Mouse (Mus musculus) thymus, adult 2 months (tissue): Measurements from ENCODE around the gene Sema3b. TPM values are rescaled to one million over a fixed set of nuclear protein-coding genes. Genes with fewer than 3 reads are reported as not detected.

Experiments
- DNase-seq: peaks from one replicate; pipeline ENCODE4 v3.0.0; 2021
- H3K27ac ChIP-seq: fragments of 200-500 bp; 2 replicates; pipeline ENCODE4 v1.5.1; 2012; ENCODE audit warnings: low read length, control low read depth; ENCODE audit not compliant: control insufficient read depth, insufficient read depth
- H3K27me3 ChIP-seq: fragments of 200-500 bp; 2 replicates; pipeline ENCODE4 v1.6.1; 2012; ENCODE audit warnings: mild to moderate bottlenecking, low read length, moderate library complexity, mixed read lengths; ENCODE audit not compliant: control insufficient read depth, insufficient read depth
- H3K36me3 ChIP-seq: fragments of 200-500 bp; 2 replicates; pipeline ENCODE4 v1.6.1; 2012; ENCODE audit warnings: mild to moderate bottlenecking, low read length, moderate library complexity; ENCODE audit not compliant: control insufficient read depth, insufficient read depth
- H3K4me1 ChIP-seq: fragments of 200-500 bp; replicated peaks from 2 replicates; pipeline ENCODE4 v1.6.1; 2012; ENCODE audit warnings: low read length; ENCODE audit not compliant: control insufficient read depth, insufficient read depth
- H3K4me3 ChIP-seq: fragments of 200-500 bp; 2 replicates; pipeline ENCODE4 v1.5.1; 2012; ENCODE audit warnings: mild to moderate bottlenecking, low read length, control low read depth, moderate library complexity; ENCODE audit not compliant: control insufficient read depth, insufficient read depth
- CTCF ChIP-seq: fragments of 200-500 bp; IDR thresholded peaks from 2 replicates; pipeline ENCODE4 v1.5.1; 2012; ENCODE audit warnings: mild to moderate bottlenecking, control low read depth, low read length, moderate library complexity, borderline replicate concordance; ENCODE audit not compliant: control insufficient read depth, poor library complexity, insufficient read depth; ENCODE audit errors: extremely low read depth
- POLR2A ChIP-seq: fragments of 200-500 bp; IDR thresholded peaks from 2 replicates; pipeline ENCODE4 v1.6.1; 2012; ENCODE audit warnings: mild to moderate bottlenecking, low read length, control low read depth, moderate library complexity; ENCODE audit not compliant: control insufficient read depth, poor library complexity, insufficient read depth; ENCODE audit errors: extremely low read depth
- WGBS: fragments of 180-500 bp; shearing (Covaris S2); methylation state at CpG from one replicate; pipeline ENCODE4 v1.1.7; 2018; 5-methylcytosine and 5-hydroxymethylcytosine counted together
- polyA plus RNA-seq: library from polyadenylated mRNA; depleted of rRNA; stranded (reverse); fragments of >200 nt; gene quantifications from 2 replicates; pipeline ENCODE4 v1.2.3, GENCODE M21; 2012

The Sema3b gene
- polyA plus RNA-seq, 1 experiment, result 4.9 TPM

- H3K36me3 ChIP-seq, result peaks cover 6% of the 10 kb centered on the region; the same call in 1 of the 2 replicates
- WGBS, result 98% methylated on average over 6 of the region's 6 CpGs
- H3K27ac ChIP-seq, result no peak overlapping the region
- no peak overlapping the region for H3K4me3 ChIP-seq
- no peaks in the 10 kb centered on the region for H3K27me3 ChIP-seq
- DNase-seq, result no peak
- TF ChIP-seq POLR2A (no peak), CTCF (no peak)
- H3K4me1 ChIP-seq, result peaks cover 16% of the 10 kb centered on the region
Observed at GRCm38 (mm10) chr9:107590773-107591060, 18.3 kb downstream of the Sema3b start.

- 96% methylated on average over 25 of the region's 25 CpGs for WGBS
- H3K27ac ChIP-seq, result no peak overlapping the region
- no peak for DNase-seq
- no peaks in the 10 kb centered on the region for H3K27me3 ChIP-seq
- no peak overlapping the region for H3K4me3 ChIP-seq
- TF ChIP-seq CTCF (no peak), POLR2A (no peak)
- H3K4me1 ChIP-seq, result peaks cover 16% of the 10 kb centered on the region
- peaks cover 6% of the 10 kb centered on the region; the same call in 1 of the 2 replicates for H3K36me3 ChIP-seq
Observed at GRCm38 (mm10) chr9:107590058-107590772, 18.8 kb downstream of the Sema3b start.

- no peak for TF ChIP-seq CTCF
- TF ChIP-seq POLR2A, result no peak
- Histone ChIP-seq H3K27me3 (no peaks in the 10 kb centered on the region), H3K36me3 (0 out of 2 replicates have a peak, but pooled peaks cover 6% of the 10 kb centered on the region), H3K4me1 (peaks cover 16% of the 10 kb centered on the region), H3K27ac (no peak overlapping the region), H3K4me3 (peak overlapping the region; percentile 59)
- WGBS, result 1% methylated on average over 33 of the region's 33 CpGs
- no peak for DNase-seq
Observed at GRCm38 (mm10) chr9:107587833-107588639, 21.0 kb downstream of the Sema3b start.

GRCm38 (mm10) chr9:107586974-107587832 is 21.8 kb downstream of the Sema3b start, which contains the start of gene Ifrd2:
Gene Ifrd2 (plus strand): TSS chr9:107587642.
- 0 out of 2 replicates have a peak, but pooled peaks cover 5% of the 10 kb centered on the region for H3K36me3 ChIP-seq
- no peak within 1 kb of the TSS for H3K27ac ChIP-seq
- no peaks in the 10 kb centered on the region for H3K27me3 ChIP-seq
- peak; percentile 99 for DNase-seq
- TF ChIP-seq CTCF, result 0 out of 2 replicates have a peak, but pooled peaks have one; percentile 36
- peak; percentile 59 for TF ChIP-seq POLR2A
- peak within 1 kb of the TSS; percentile 59 for H3K4me3 ChIP-seq
- peaks cover 16% of the 10 kb centered on the region for H3K4me1 ChIP-seq
- WGBS, result 13% methylated on average over 46 of the region's 46 CpGs

GRCm38 (mm10) chr9:107586504-107586903 is 22.5 kb downstream of the Sema3b start:
- WGBS, result 93% methylated on average over 5 of the region's 5 CpGs
- Histone ChIP-seq H3K4me3 (no peak overlapping the region), H3K27ac (no peak overlapping the region)

GRCm38 (mm10) chr9:107583174-107583573 is 25.9 kb downstream of the Sema3b start:
- no peak for DNase-seq
- Histone ChIP-seq H3K4me1 (peaks cover 18% of the 10 kb centered on the region), H3K4me3 (no peak overlapping the region), H3K36me3 (no peaks in the 10 kb centered on the region), H3K27me3 (no peaks in the 10 kb centered on the region), H3K27ac (no peak overlapping the region)
- 93% methylated on average over 14 of the region's 14 CpGs for WGBS
- TF ChIP-seq CTCF, result no peak
- no peak for TF ChIP-seq POLR2A

More at GRCm38 (mm10) chr9:107586504-107586903, 22.5 kb downstream of the Sema3b start:
- no peaks in the 10 kb centered on the region for H3K27me3 ChIP-seq
- no peak for TF ChIP-seq CTCF
- TF ChIP-seq POLR2A, result no peak
- H3K4me1 ChIP-seq, result peaks cover 19% of the 10 kb centered on the region
- no peaks in the 10 kb centered on the region for H3K36me3 ChIP-seq
- DNase-seq, result no peak
